Mouse (Mus musculus) intestine, embryonic 14.5 days (tissue): ENCODE results near the gene Canx. TPM values are rescaled to one million over a fixed set of nuclear protein-coding genes. Genes with fewer than 3 reads are reported as not detected.

Experiments used
- ATAC-seq: fragments of 200-750 bp; cut with Nextera tagmentation; replicated peaks from 2 replicates; pipeline ENCODE4 v1.8.0; 2017; ENCODE audit warnings: low read depth, moderate number of reproducible peaks, moderate TSS enrichment, moderate library complexity; ENCODE audit not compliant: low FRiP score, low TSS enrichment
- DNase-seq: peaks from one replicate; pipeline ENCODE4 v3.0.0-alpha.2; 2018; ENCODE audit warnings: low spot score
- H3K27ac ChIP-seq: fragments of 300-500 bp; sonication (generic); 2 replicates; pipeline ENCODE4 v1.5.1; 2014; ENCODE audit warnings: low read depth, mild to moderate bottlenecking, control low read depth
- H3K27me3 ChIP-seq: fragments of 300-500 bp; sonication (generic); replicated peaks from 2 replicates; pipeline ENCODE4 v1.6.1; 2014; ENCODE audit warnings: low read length, control low read depth; ENCODE audit not compliant: control insufficient read depth, insufficient read depth
- H3K36me3 ChIP-seq: fragments of 300-500 bp; sonication (generic); 2 replicates; pipeline ENCODE4 v1.6.1; 2014; ENCODE audit warnings: low read length, control low read depth; ENCODE audit not compliant: control insufficient read depth, insufficient read depth
- H3K4me1 ChIP-seq: fragments of 300-500 bp; sonication (generic); replicated peaks from 2 replicates; pipeline ENCODE4 v1.6.1; 2014; ENCODE audit warnings: low read length, control low read depth, mixed read lengths; ENCODE audit not compliant: control insufficient read depth, insufficient read depth
- H3K4me2 ChIP-seq: fragments of 300-500 bp; sonication (generic); 2 replicates; pipeline ENCODE4 v1.6.1; 2014; ENCODE audit warnings: low read length
- H3K4me3 ChIP-seq: fragments of 300-500 bp; sonication (generic); 2 replicates; pipeline ENCODE4 v1.5.1; 2014; ENCODE audit warnings: low read depth, low read length, control low read depth, mixed read lengths
- H3K9ac ChIP-seq: fragments of 300-500 bp; sonication (generic); 2 replicates; pipeline ENCODE4 v1.6.1; 2014; ENCODE audit warnings: mild to moderate bottlenecking, low read length
- H3K9me3 ChIP-seq: fragments of 300-500 bp; sonication (generic); 2 replicates; pipeline ENCODE4 v1.6.1; 2016; ENCODE audit warnings: low read length, control low read depth; ENCODE audit not compliant: control insufficient read depth
- WGBS: fragments of 180-500 bp; shearing (Covaris S2); extraction: QIAGEN DNeasy Blood & Tissue Kit; methylation state at CpG from one replicate; pipeline ENCODE4 v1.1.7; 2014; 5-methylcytosine and 5-hydroxymethylcytosine counted together
- polyA plus RNA-seq: library from polyadenylated mRNA; unstranded; fragments of >200 nt; fragmentation: Nextera tagmentation; extraction: Ambion mirVana; gene quantifications from 2 replicates; pipeline ENCODE4 v1.2.1, GENCODE M21; 2014

Gene Canx
- polyA plus RNA-seq, 1 experiment from 2014 or later = 259 TPM

GRCm38 (mm10) chr11:50346256-50347032, 21.0 kb upstream of the Canx start:
- H3K36me3 ChIP-seq = no peaks in the 10 kb centered on the region
- no peak overlapping the region for H3K9ac ChIP-seq
- H3K27ac ChIP-seq = no peak overlapping the region
- H3K4me2 ChIP-seq = no peak overlapping the region
- WGBS = 84% methylated on average over 9 of the region's 9 CpGs
- DNase-seq (no peak), ATAC-seq (no peak)
- H3K4me1 ChIP-seq = no peaks in the 10 kb centered on the region
- H3K27me3 ChIP-seq = no peaks in the 10 kb centered on the region
- no peak overlapping the region for H3K4me3 ChIP-seq
- H3K9me3 ChIP-seq = no peaks in the 10 kb centered on the region

- Histone ChIP-seq H3K36me3 (no peaks in the 10 kb centered on the region), H3K4me1 (no peaks in the 10 kb centered on the region), H3K27ac (no peak overlapping the region), H3K4me2 (no peak overlapping the region), H3K4me3 (no peak overlapping the region), H3K9me3 (no peaks in the 10 kb centered on the region), H3K9ac (no peak overlapping the region), H3K27me3 (no peaks in the 10 kb centered on the region)
- ATAC-seq = no peak
- WGBS = 75% methylated on average over 4 of the region's 4 CpGs
- no peak for DNase-seq
These were observed 20.0 kb upstream of the Canx start for GRCm38 (mm10) chr11:50345486-50345885.

- Histone ChIP-seq H3K27ac (no peak overlapping the region), H3K27me3 (no peaks in the 10 kb centered on the region), H3K4me2 (no peak overlapping the region), H3K4me1 (no peaks in the 10 kb centered on the region), H3K36me3 (no peaks in the 10 kb centered on the region), H3K9me3 (no peaks in the 10 kb centered on the region), H3K4me3 (no peak overlapping the region), H3K9ac (no peak overlapping the region)
- ATAC-seq = no peak
- WGBS = 64% methylated on average over 4 of the region's 4 CpGs
- no peak for DNase-seq
These were observed 11.4 kb upstream of the Canx start for GRCm38 (mm10) chr11:50336891-50337290.

- no peak for ATAC-seq
- 33% methylated on average over 1 of the region's 1 CpGs for WGBS
- H3K4me2 ChIP-seq = no peak overlapping the region
- H3K36me3 ChIP-seq = no peaks in the 10 kb centered on the region
- H3K27ac ChIP-seq = no peak overlapping the region
- DNase-seq = no peak
- no peaks in the 10 kb centered on the region for H3K4me1 ChIP-seq
- H3K9me3 ChIP-seq = no peaks in the 10 kb centered on the region
- no peaks in the 10 kb centered on the region for H3K27me3 ChIP-seq
- no peak overlapping the region for H3K9ac ChIP-seq
- no peak overlapping the region for H3K4me3 ChIP-seq
These were observed 10.7 kb upstream of the Canx start for GRCm38 (mm10) chr11:50336126-50336525.

GRCm38 (mm10) chr11:50333181-50333580, 7.7 kb upstream of the Canx start:
- no peak overlapping the region for H3K4me3 ChIP-seq
- H3K27ac ChIP-seq = no peak overlapping the region
- H3K27me3 ChIP-seq = no peaks in the 10 kb centered on the region
- H3K9me3 ChIP-seq = no peaks in the 10 kb centered on the region
- DNase-seq (no peak), ATAC-seq (no peak)
- H3K4me1 ChIP-seq = no peaks in the 10 kb centered on the region
- H3K36me3 ChIP-seq = no peaks in the 10 kb centered on the region
- no peak overlapping the region for H3K4me2 ChIP-seq
- no peak overlapping the region for H3K9ac ChIP-seq
- 88% methylated on average over 3 of the region's 3 CpGs for WGBS

- 89% methylated on average over 1 of the region's 1 CpGs for WGBS
- no peak overlapping the region for H3K4me3 ChIP-seq
- no peak overlapping the region for H3K4me2 ChIP-seq
These were observed 3.9 kb upstream of the Canx start for GRCm38 (mm10) chr11:50329378-50329777.

GRCm38 (mm10) chr11:50328075-50328625, 2.7 kb upstream of the Canx start:
- Histone ChIP-seq H3K27me3 (no peaks in the 10 kb centered on the region), H3K4me2 (no peak overlapping the region), H3K27ac (no peak overlapping the region), H3K4me1 (peaks cover 15% of the 10 kb centered on the region), H3K9me3 (no peaks in the 10 kb centered on the region), H3K36me3 (no peaks in the 10 kb centered on the region), H3K4me3 (no peak overlapping the region), H3K9ac (no peak overlapping the region)
- DNase-seq (peak; percentile 38), ATAC-seq (no peak)
- WGBS = 85% methylated on average over 3 of the region's 3 CpGs

More at GRCm38 (mm10) chr11:50329378-50329777, 3.9 kb upstream of the Canx start:
- Histone ChIP-seq H3K9ac (no peak overlapping the region), H3K4me1 (peaks cover 5% of the 10 kb centered on the region), H3K27ac (no peak overlapping the region), H3K9me3 (no peaks in the 10 kb centered on the region), H3K27me3 (no peaks in the 10 kb centered on the region), H3K36me3 (no peaks in the 10 kb centered on the region)
- DNase-seq = no peak
- ATAC-seq = no peak

- ATAC-seq = no peak
- 5% methylated on average over 7 of the region's 7 CpGs for WGBS
These were observed 961 bp upstream of the Canx start for GRCm38 (mm10) chr11:50326302-50326966.

More at GRCm38 (mm10) chr11:50326302-50326966, 961 bp upstream of the Canx start:
- Histone ChIP-seq H3K4me1 (peaks cover 20% of the 10 kb centered on the region), H3K27me3 (no peaks in the 10 kb centered on the region), H3K4me3 (peak overlapping the region; percentile 98), H3K9ac (peak overlapping the region; percentile 79), H3K9me3 (no peaks in the 10 kb centered on the region), H3K4me2 (peak overlapping the region; percentile 54), H3K36me3 (no peaks in the 10 kb centered on the region), H3K27ac (peak overlapping the region; percentile 89)
- DNase-seq = no peak
